Mouse (Mus musculus): ENCODE data around the gene Alox12.

- TF ChIP-seq GATA1 (IDR thresholded peaks at IDR 0.05; ENCODE audit: low read length), result no peak
- no peak for TF ChIP-seq TAL1 (IDR thresholded peaks at IDR 0.05; ENCODE audit: low read length)
These were observed 42.3 kb downstream of the Alox12 start for GRCm38 (mm10) chr11:70212896-70213295.

All from erythroblast, embryonic 14.5 days (primary cell).